ENCODE assay signal across 13 mouse cellular contexts in the genomic region with DNA sequence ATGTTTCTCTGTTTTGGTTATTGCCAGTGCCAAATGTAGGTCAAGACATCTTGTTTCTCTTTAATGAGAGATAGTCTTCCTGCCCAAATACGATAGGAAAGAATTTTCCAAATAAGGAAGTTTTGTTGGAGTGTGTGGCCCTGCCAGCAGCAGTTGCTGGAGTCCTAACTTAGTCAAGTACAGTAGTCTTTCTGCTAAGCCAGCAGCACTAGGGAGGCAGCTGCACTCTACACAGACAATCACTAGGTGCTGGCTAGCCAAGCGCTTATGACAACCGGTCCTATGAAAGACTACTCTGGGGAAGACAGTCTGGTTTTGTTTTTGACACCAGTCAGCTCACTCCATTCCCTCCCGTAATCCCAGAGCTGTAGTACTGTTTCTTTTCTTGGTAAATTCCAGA. TPM values are rescaled to one million over a fixed set of nuclear protein-coding genes. Genes with fewer than 3 reads are reported as not detected.
A peak's percentile ranks its signal among the peaks of the same experiment; 100 is the strongest.
DNase-seq lines count a peak whose midpoint lies in the region; ATAC-seq and TF ChIP-seq lines count a peak whose summit lies in the region.
"Had no signal": no experiment of that assay in that cellular context is flagged by ENCODE, and none has a peak within 500 bp of the region (broad histone marks: within the 10 kb centered on the region; RNA-seq: fewer than 3 reads in every experiment).

No protein-coding gene starts in this region.

- TF ChIP-seq POLR2A in heart, adult 2 months (IDR thresholded peaks at IDR 0.05; ENCODE audit: insufficient read depth, low read depth, low read length) = no peak

- H3K4me3 ChIP-seq in intestine, embryonic 14.5 days (ENCODE audit: low read depth, low read length) = no peak overlapping the region
- no peak overlapping the region for H3K4me3 ChIP-seq in intestine, postnatal 0 days (ENCODE audit: low read depth, low read length)
- H3K4me3 ChIP-seq in heart, adult 2 months = no peak overlapping the region
- H3K4me3 ChIP-seq in lung, postnatal 0 days (ENCODE audit: low read depth, low read length) = no peak overlapping the region

- no peaks in the 10 kb centered on the region for H3K27me3 ChIP-seq in intestine, embryonic 14.5 days (replicated peaks; ENCODE audit: control insufficient read depth, insufficient read depth, low read length)
- no peaks in the 10 kb centered on the region for H3K27me3 ChIP-seq in intestine, postnatal 0 days (replicated peaks; ENCODE audit: control insufficient read depth, insufficient read depth, low read length)
- H3K27me3 ChIP-seq in heart, adult 2 months (ENCODE audit: control insufficient read depth, insufficient read depth, low read length) = no peaks in the 10 kb centered on the region
- H3K27me3 ChIP-seq in lung, postnatal 0 days (replicated peaks; ENCODE audit: insufficient read depth, low read length) = no peaks in the 10 kb centered on the region

- peaks cover 15% of the 10 kb centered on the region for H3K4me1 ChIP-seq in intestine, embryonic 14.5 days (replicated peaks; ENCODE audit: control insufficient read depth, insufficient read depth, low read length)
- H3K4me1 ChIP-seq in intestine, postnatal 0 days (replicated peaks; ENCODE audit: control insufficient read depth, insufficient read depth, low read length) = no peaks in the 10 kb centered on the region
- peaks cover 10% of the 10 kb centered on the region for H3K4me1 ChIP-seq in heart, adult 2 months (ENCODE audit: control insufficient read depth, insufficient read depth, low read length)
- peaks cover 9% of the 10 kb centered on the region; the same call in 1 of the 2 replicates for H3K4me1 ChIP-seq in lung, postnatal 0 days (ENCODE audit: insufficient read depth, low read depth, low read length)

- H3K9me3 ChIP-seq in intestine, embryonic 14.5 days (ENCODE audit: control insufficient read depth, low read length) = no peaks in the 10 kb centered on the region
- H3K9me3 ChIP-seq in intestine, postnatal 0 days (ENCODE audit: control insufficient read depth) = no peaks in the 10 kb centered on the region
- H3K9me3 ChIP-seq in lung, postnatal 0 days (ENCODE audit: low read length) = no peaks in the 10 kb centered on the region

- H3K79me2 ChIP-seq in heart, adult 2 months (replicated peaks; ENCODE audit: control insufficient read depth, insufficient read depth, low read length) = no peaks in the 10 kb centered on the region

- peak; percentile 56 for DNase-seq in intestine, embryonic 14.5 days (ENCODE audit: low spot score)
- DNase-seq in 3T3-L1 (ENCODE audit: low read depth, low spot score) (peak; percentile 40), MN1 (ENCODE audit: low spot score) (no peak)
- peak in 1 of 2 experiments; percentile 28 for DNase-seq in heart, adult 2 months
- DNase-seq in lung, postnatal 0 days (ENCODE audit: low spot score) = peak; percentile 54
- no peak for DNase-seq in urinary bladder, postnatal 14 days (ENCODE audit: low spot score)
- DNase-seq in left cerebral cortex, adult 18-20 months (ENCODE audit: low spot score in 2 of 2) = no peak
- DNase-seq: cerebellum, postnatal 10 days; spleen, adult 18-20 months; thymus, postnatal 25 days had no signal

- intact Hi-C loops in heart, adult 2 months (cut with DNase I) = no loop called here

- peak overlapping the region; percentile 43; the same call in 1 of the 2 replicates for H3K27ac ChIP-seq in intestine, embryonic 14.5 days (ENCODE audit: low read depth)
- no peak overlapping the region for H3K27ac ChIP-seq in intestine, postnatal 0 days (ENCODE audit: low read depth, low read length)
- H3K27ac ChIP-seq in heart, adult 2 months = peak overlapping the region; percentile 67
- 0 out of 2 replicates have a peak overlapping the region, but pooled peaks have one; percentile 57 for H3K27ac ChIP-seq in lung, postnatal 0 days (ENCODE audit: low read length)
- H3K27ac ChIP-seq: liver, embryonic 14.5 days had no signal

- TF ChIP-seq EP300 in heart, adult 2 months (IDR thresholded peaks at IDR 0.05; ENCODE audit: insufficient read depth, low read depth, low read length) = no peak
- TF ChIP-seq EP300 in lung, postnatal 0 days (IDR thresholded peaks at IDR 0.05) = no peak

- WGBS in intestine, embryonic 14.5 days = 39% methylated on average over 4 of the region's 4 CpGs
- 54% methylated on average over 4 of the region's 4 CpGs for WGBS in intestine, postnatal 0 days
- WGBS in heart, adult 2 months = 16% methylated on average over 4 of the region's 4 CpGs
- 36% methylated on average over 4 of the region's 4 CpGs for WGBS in lung, postnatal 0 days

- H3K9ac ChIP-seq in intestine, embryonic 14.5 days (ENCODE audit: low read length) = no peak overlapping the region
- no peak overlapping the region for H3K9ac ChIP-seq in intestine, postnatal 0 days (ENCODE audit: low read depth, low read length)
- H3K9ac ChIP-seq in heart, adult 2 months (ENCODE audit: low read depth, low read length) = 0 out of 2 replicates have a peak overlapping the region, but pooled peaks have one; percentile 48
- H3K9ac ChIP-seq in lung, postnatal 0 days (replicated peaks; ENCODE audit: low read depth) = no peak overlapping the region
- H3K9ac ChIP-seq: liver, embryonic 14.5 days had no signal

- no peaks in the 10 kb centered on the region for H3K36me3 ChIP-seq in intestine, embryonic 14.5 days (ENCODE audit: control insufficient read depth, insufficient read depth, low read length)
- no peaks in the 10 kb centered on the region for H3K36me3 ChIP-seq in intestine, postnatal 0 days (ENCODE audit: control insufficient read depth, insufficient read depth)
- peaks cover 2% of the 10 kb centered on the region for H3K36me3 ChIP-seq in heart, adult 2 months (ENCODE audit: control insufficient read depth, insufficient read depth, low read length)
- no peaks in the 10 kb centered on the region for H3K36me3 ChIP-seq in lung, postnatal 0 days (ENCODE audit: insufficient read depth, low read length)

- H3K4me2 ChIP-seq in intestine, embryonic 14.5 days (ENCODE audit: low read length) = no peak overlapping the region
- no peak overlapping the region for H3K4me2 ChIP-seq in intestine, postnatal 0 days (replicated peaks; ENCODE audit: low read depth)
- no peak overlapping the region for H3K4me2 ChIP-seq in lung, postnatal 0 days (replicated peaks; ENCODE audit: low read depth, low read length)

- no peak for TF ChIP-seq CTCF in intestine, postnatal 0 days (IDR thresholded peaks at IDR 0.05; ENCODE audit: low read depth)
- TF ChIP-seq CTCF in heart, adult 2 months (IDR thresholded peaks at IDR 0.05) = no peak
- TF ChIP-seq CTCF in lung, postnatal 0 days (IDR thresholded peaks at IDR 0.05) = no peak

- ATAC-seq in intestine, embryonic 14.5 days (replicated peaks; ENCODE audit: low FRiP score, low TSS enrichment, low read depth) = no peak
- no peak for ATAC-seq in intestine, postnatal 0 days
- ATAC-seq in lung, postnatal 0 days = peak; percentile 31; the same call in 1 of the 2 replicates
- ATAC-seq: hindbrain, embryonic 16.5 days had no signal

RNA-seq across cellular contexts. Expression of gene Vcl, which starts 35.4 kb away (rescaled TPM):
- 82.1 and 88.2 TPM in 2 replicates for polyA plus RNA-seq in intestine, embryonic 14.5 days (2014; fragmentation: Nextera tagmentation; extraction: Ambion mirVana)
- 33.8 and 33.9 TPM in 2 replicates for polyA plus RNA-seq in intestine, postnatal 0 days (2015; fragmentation: Nextera tagmentation; extraction: Ambion mirVana)
- 100 to 1,000 TPM; 102 to 103 TPM for total RNA-seq in heart, adult 2 months (2021)
- polyA plus RNA-seq in heart, adult 2 months (2012; rRNA removed) = 62.4 and 117 TPM in 2 replicates
- 42.8 and 60.1 TPM in 2 replicates for polyA plus RNA-seq in lung, postnatal 0 days (2015; fragmentation: Nextera tagmentation; extraction: Ambion mirVana)
- 10 to 100 TPM; 21.7 to 26.0 TPM for total RNA-seq in left cerebral cortex, adult 18-20 months (2021)

RNA-seq across cellular contexts. Expression of gene Plau, which starts 57.4 kb away (rescaled TPM):
- polyA plus RNA-seq in intestine, embryonic 14.5 days (2014; fragmentation: Nextera tagmentation; extraction: Ambion mirVana) = 1.1 and 1.3 TPM in 2 replicates
- polyA plus RNA-seq in intestine, postnatal 0 days (2015; fragmentation: Nextera tagmentation; extraction: Ambion mirVana) = 2.7 and 3.8 TPM in 2 replicates
- total RNA-seq in heart, adult 2 months (2021) = 1 to 10 TPM; 3.4 to 6.2 TPM
- 1.8 and 3.5 TPM in 2 replicates for polyA plus RNA-seq in heart, adult 2 months (2012; rRNA removed)
- polyA plus RNA-seq in lung, postnatal 0 days (2015; fragmentation: Nextera tagmentation; extraction: Ambion mirVana) = 1.0 and 1.7 TPM in 2 replicates
- total RNA-seq in left cerebral cortex, adult 18-20 months (2021) = 1 to 10 TPM; 7.7 to 8.2 TPM

Comparison
In these comparisons a context has a peak if more than half of its experiments do, and no peak if none do; other contexts are left out.
1. DNase-seq: peak in intestine, embryonic 14.5 days (single experiment), 3T3-L1 (single experiment) and lung, postnatal 0 days (single experiment); none in urinary bladder, postnatal 14 days (single experiment), MN1 (single experiment) and left cerebral cortex, adult 18-20 months (0 of 2).